Mouse (Mus musculus) retina, embryonic 14.5 days (tissue): Measurements from ENCODE around the gene Phf19.

ENCODE experiments used
- DNase-seq: peaks from one replicate; pipeline ENCODE4 v3.0.0-alpha.2; 2015; ENCODE audit warnings: low spot score

Phf19 gene

DNA sequence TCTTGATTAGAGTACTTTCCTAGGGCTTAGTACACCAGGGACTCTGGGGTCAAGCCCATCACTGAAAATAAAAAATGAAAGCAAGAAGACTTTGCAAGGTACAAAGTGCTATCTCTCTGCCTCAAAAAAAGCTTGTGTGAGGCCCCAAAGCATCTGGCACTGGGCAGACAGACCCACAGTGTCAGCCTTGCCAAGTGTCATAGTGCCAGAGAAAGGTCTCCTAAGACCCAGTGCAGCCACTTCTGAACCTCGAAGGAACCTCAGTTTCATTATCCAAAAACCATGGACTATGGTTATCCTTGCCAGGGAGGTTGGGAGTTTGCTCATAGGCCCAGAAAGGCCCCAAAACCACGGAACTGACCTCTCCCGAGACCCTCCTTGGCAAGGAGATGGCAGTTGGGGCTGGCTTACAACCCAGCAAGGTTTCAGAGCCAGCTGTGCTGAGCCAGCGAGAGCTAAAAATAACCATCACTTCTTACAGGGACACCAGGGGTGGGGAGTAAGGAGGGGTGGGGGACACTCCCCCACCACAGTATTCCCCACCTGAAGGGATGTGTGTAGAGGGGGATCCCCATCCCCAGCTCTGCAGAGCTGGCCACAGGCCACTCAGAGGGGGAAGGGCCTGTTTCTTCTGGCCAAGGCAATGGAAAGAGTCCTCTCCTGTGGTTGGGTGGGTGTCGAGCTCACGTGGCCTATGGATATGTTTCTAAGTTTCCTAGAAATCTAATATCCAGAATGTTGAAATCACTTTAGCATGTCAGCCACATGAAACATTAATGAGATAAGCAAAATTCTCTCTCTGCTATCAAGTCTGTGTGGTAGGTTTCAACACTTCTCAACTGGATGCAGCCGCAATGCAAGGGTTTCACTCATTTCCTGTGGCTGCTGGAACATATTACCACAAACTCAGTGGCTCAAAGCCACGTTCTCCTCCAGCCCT is 24.7 kb upstream of the Phf19 start:
- no peak for DNase-seq

DNA sequence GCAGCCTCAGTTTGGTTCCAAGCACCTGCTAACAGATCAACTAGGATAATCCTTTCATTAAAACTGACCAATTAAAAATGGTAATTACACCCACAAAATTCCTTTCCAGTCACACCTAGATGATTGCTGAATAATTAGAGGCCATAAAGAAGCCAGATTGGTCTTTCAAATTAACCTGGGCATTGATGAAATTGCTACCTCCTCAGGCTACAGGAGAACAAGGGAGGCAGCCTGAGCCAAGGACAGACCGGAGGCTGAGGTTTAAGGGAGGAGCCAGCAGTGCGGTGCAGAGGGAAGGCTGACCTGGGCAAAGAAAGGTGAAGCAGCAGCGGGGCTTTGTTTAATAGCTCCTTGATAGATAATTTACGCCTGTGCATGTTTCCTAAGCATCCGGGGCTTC is 23.6 kb upstream of the Phf19 start:
- no peak for DNase-seq

DNA sequence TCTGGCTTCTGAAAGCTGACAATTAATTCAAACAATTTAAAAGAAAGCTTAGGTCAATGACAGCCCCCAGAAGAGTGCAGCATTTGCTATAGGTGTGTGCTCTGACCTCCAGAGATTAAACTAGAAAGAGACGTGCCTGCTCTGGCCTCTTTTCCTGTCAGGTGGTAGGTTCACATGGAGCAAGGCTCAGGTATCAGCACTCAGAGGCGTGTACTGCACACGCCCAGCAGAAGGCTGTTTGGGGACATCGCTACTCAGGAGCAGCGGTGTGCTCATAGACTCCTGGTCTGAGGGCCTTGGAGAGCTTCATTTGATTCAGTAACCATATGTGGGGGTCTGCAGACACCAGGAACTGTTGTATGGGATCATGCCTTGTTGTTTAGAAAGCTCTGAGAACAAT is 13.5 kb upstream of the Phf19 start:
- no peak for DNase-seq

DNA sequence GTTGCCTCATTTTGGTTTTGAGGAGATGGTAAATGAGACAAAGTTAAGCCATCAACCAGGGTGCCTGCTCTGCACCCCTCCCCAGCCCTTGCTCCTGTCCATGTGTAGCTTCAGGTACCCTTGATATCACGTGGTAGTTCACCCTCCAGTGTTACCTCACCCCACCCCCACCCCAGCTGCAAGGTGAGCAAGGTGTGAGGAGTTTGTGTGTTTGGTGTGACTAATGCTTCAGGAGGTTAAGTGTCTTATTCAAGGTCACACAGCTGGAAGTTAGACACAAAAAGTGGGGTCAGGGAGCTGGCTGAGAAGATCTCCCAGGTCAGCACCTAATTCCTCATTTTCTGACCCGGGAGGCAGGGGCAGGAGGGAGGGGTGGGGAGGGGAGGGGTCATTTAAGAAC is 8.9 kb upstream of the Phf19 start:
- DNase-seq, result no peak

DNA sequence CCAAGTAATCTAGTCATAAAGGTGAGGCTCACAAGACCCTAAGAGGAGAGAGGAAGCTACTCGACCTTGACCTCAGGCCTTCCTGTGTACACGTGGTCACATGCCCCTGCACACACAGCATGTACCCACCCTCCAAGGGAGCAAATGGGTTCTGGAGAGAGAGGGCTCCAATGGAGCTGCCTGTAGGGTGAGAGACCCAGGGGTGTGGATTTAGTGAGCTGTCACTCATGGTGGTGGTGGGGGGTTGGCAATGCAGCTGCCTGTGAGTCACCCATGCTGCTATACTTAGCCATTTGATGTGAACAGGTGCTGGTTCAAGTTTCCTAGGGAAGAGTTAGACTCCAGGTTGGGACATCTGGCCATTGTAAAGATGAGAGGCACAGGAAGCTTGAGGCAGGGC is 6.3 kb upstream of the Phf19 start:
- DNase-seq, result no peak

DNA sequence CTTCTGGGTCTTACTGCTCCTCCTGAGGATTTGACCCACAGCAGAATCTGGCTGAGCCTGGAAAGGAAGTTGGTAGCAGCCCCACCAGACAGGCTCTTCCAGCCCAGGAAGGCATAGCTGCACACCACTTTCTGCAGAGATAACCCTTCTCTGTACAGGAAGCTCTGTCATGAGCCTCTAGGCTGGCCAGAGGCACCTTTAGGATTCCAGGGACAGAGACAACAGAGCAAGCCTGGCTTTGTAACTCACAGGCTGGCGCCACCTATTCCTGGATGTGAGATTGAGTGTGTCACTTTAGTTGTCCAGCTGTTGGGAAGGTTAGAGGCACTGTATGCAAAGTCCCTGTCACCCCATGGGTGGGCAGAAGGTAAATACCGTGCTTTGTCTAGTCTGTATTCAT is 1.3 kb upstream of the Phf19 start:
- no peak for DNase-seq

DNA sequence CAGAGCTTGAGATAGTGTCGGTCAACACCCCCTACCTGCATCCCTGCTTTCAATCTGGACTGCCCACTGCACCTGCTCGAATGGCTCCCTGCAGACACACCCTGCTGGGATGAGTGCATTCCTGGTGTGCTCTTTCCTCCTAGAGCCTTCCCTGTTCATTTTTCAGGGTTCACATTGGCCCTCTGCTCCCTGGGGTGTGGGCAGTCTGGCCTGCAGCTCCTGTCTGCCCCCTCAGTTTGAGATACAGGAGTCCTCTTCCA is 927 bp upstream of the Phf19 start:
- no peak for DNase-seq

DNA sequence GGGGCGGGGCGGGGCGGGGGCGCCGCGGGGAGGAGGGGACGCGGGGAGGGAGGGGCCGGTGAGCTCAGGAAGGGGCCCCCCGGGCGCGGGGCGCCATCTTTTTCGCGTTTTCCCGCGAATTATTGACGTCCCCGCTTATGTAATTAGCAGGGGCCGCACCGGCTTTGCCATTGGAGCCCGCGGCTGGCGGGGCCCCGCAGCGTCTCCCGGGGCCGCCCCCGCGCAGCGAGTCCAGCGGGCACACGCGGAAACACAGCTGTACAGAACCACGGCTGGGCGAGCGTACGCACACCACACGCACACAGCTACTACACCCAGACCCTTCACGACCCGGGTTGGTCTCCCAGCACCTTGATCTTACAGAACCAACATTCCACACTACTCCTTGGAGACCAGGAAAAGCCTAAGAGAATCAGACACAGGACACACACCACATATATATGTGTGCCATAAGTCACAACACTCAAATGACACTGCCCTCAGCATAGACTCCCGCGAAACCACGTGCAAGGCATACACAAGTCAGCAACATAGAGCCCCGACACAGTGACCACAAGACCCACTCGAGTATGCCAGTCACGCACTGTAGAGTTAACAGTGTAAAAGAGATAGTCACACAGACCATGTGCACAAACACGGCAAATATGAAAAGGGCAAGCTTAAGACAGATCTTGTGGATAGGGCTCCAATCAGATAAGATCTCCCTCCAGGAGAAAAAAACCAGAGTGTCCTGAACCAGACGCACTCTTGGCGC is 420 bp upstream of the Phf19 start:
- DNase-seq, result peak; percentile 60

DNA sequence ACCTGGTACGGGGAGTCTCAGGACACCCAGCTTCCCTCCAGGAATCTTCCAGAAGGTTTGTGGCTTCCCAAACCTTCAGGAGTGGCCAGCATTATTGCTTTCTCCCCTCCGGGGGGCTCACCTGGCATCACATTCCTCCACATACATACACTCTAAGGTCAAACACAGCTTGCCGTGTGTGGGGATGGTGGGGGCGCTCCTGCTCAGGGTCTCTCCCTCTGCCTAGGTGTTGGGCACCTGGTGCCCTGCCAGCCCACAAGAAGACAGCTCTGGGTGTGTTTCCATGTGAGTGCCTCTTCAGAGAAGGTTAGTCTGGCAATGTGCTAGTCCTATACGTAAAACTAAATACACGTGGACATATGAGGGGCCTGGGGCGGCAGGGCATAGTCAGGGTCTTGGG is 1.2 kb downstream of the Phf19 start:
- DNase-seq, result no peak

DNA sequence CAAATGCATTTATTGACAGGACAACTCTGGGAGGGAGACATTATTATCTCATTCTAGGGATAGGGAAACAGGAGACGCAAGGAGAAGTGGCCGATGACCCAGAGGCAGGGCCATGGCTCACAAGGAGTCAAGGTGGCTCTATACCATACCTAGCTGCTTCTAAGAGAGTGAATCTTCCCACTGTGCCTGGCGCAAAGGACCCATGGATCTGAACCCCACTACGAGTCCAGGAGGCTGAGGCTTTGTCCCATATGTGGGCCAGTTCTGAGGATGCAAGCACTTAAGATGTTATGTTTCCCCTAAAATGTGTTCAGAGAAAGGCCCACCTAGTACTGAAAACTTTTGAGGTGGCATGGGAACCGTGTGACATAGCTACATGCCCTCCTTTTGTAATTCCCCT is 2.0 kb downstream of the Phf19 start:
- no peak for DNase-seq

DNA sequence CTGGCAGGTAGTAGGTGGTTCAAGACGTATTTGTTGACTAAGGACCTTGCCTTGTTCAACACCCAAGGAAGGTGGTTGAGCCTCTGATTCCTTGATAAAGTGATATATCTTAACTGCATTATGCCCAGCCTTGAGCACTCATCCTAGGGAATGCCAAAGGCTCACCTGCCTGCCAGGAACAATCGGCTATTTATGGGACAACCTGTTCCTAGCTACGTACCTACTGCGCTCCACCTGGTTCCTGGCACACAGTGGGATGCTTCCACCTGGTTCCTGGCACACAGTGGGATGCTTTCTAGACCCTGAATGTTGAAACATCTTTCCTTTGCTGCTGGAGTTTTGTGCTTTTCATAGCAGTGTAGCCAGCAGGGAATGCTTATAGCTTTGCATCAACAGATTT is 4.1 kb downstream of the Phf19 start:
- DNase-seq, result no peak

DNA sequence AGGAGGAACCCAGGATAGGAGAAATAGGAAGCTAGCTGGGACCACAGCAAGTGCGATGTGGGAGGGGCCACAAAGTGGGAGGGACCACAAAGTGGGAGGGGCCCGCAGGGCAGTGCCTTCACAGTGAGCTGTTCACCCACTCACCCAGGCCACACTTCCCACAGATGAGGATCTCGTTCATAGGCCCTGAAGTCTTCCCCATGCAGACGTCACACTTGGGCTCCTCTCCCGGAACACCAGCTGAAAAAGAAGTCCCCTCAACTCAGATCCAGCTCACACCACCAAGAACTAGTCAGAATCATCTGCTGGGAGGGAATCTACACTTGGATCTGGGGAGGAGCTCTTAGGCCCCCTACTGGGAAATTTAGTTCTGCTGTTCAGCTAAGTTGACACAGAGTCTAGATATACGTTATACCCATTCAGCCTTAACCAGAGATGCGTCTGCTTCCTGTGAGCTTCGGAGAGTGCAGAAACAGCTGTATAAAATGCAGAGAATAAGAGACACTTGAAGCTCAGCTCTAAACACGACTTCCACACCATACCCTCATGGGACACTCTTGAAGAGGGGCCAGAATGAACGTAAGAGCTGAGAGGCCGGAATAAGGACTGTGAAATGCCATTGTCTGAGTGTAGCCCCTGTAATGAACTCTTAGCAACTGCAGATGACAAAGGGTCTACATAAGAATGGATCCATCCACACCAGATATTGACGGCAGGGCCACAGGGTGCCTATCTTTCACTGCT is 6.8 kb downstream of the Phf19 start:
- no peak for DNase-seq

DNA sequence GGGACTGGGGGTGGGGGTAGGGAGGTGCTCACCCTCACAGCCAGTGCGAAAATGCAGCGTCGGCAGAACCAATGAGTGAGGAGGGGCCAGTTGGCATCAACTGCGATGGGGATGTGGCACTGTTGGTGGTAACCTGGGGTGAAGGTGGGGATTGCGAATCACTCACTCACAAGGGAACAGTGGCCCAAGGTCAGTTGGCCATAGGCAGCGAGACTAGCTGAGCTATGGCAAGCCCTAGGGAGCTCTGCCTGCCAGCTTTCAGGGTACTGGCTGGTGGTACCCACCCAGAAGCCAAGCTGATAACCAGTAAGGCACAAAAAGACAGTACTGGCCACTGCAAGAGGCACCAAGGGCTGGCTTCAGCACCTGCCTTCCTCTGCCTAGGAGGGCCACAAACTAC is 7.4 kb downstream of the Phf19 start:
- DNase-seq, result no peak

DNA sequence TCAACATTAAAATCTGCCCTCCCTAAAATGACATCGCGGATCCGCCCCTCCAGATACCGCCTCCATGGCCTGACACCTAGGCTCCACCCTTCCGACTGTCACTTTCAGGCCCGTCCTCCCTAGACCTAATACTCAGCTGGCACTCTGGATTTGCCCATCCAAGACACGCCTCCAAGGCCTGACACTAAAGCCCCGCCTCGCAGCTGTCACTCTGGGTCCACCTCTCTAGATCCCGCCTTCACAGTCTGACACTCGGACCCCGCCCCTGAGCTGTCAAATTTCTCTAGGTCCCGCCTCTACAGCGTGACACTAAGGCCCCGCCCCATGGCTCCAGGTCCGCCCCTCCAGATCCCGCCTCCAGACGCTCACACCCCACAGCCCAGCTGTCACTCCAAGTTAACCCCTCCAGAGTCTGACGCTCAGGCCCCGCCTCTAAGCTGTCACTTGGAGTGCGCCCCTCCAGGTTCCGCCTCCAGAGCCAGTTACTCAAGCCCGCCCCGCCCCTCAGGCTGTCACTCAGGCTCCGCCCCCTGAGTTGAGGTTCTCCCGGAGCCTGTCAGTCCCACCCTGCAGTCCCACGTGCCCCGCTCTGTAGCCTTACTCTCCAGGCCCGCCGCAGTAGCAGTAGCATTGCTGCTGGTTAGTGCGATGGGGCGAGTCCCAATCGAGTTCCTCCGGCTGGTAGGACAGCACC is 8.8 kb downstream of the Phf19 start:
- DNase-seq, result peak; percentile 100

DNA sequence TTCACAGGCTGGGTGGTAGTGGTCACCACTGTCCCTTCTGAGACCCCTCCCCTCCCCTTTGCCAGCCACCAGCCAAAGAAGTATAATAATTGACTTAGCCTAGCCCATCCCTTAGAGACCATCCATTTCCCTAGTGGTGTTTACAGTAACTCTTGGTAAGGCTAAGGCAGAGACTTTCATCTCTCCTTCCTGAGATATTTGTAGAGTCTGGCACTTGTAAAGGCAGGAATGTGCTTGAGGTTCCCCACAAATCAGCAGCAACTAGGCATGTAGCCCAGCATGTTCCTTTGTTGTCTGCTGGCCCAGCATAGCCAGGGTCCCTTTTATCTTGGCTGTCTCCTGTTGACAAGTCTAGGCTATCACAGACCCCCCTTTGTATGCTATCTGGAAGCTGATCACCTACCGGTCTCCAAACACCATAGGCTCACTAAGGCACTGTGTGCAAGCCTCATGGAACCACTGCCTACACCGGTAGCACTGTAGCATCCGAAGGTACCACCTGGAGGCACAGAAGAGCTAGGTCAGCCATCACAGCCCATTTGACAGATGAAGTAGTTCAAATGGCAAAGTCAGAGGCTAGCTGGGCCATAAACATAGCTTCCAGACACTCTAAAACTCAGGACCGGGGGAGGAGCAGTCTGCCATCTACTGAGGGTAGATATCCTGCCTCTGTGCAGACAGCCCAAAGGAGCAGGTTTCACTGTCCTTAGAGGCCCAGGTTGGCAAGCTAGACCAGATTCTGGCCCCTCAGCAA is 10.0 kb downstream of the Phf19 start:
- DNase-seq, result no peak

DNA sequence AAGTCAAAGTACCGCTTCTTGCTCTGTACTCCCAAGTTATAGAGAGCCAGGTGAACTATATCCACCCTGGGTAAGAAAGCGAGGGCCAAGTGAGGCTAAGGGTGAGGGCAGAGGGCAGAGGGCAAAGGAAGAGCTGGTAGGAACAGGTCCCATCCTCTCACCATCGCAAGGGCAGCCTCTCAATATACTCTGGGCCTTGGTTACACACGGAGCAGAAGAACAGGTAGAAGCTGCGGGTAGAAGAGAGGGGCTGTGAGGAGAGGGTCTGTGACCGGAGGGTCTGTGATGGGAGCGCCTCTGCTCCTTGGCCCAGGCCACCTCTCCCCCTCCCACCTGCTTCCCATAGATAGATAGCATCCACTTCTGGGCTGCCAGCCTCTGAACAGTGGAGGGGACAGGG is 10.6 kb downstream of the Phf19 start:
- no peak for DNase-seq

DNA sequence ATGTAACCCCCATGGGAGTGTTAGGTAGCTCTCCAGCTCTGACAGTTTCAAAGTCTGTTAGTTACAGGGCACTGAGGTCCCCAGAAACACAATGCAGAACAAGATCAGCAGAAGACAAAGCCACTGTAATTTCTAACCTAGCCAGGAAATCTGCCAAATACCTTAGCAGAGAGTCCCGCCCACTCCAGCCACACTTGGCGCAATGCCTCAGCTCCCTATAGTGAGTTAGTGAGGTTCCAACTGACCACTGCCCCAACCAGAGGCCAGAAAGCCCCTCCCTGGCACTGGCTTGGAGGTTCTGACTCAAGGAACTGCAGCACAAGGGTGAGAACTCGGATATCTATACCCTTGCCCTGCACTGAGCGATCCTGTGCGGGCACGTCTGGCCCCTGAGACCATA is 11.1 kb downstream of the Phf19 start:
- DNase-seq, result no peak

DNA sequence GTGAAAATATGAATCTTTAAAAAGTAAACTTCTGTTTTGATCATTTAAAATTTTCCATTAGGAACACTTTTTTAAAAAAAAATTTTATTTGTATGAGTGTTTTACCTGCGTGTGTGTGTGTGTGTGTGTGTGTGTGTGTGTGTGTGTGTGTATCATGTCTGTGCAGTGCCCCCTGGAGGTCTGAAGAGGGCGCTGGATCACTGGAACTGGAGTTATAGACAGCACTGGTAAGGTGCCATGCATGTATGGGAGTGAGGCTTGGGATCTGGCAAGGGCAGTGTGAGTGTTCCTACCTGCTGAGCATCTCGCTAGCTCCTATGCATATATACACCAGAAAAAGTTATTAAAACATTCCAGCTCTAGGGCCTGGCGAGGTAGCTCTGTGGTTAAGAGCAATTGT is 12.1 kb downstream of the Phf19 start:
- no peak for DNase-seq

DNA sequence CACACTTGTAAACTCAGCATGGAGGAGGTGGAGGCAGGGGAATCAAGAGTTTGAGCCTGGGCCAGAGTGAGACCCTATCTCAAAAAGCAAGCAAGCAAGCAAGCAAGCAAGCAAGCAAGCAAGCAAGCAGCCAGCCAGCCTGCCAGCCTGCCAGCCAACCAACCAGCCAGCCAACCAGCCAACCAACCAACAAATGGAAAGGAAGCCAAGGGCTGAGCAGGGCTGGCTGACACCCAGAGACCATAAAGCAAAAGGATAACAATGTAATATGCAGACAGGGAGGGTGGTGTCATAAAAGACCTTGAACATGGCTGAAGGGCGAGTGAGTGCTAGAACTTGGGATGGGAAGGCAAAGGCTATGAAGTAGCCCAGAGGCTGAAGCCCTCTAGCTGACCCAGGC is 13.4 kb downstream of the Phf19 start:
- DNase-seq, result no peak

DNA sequence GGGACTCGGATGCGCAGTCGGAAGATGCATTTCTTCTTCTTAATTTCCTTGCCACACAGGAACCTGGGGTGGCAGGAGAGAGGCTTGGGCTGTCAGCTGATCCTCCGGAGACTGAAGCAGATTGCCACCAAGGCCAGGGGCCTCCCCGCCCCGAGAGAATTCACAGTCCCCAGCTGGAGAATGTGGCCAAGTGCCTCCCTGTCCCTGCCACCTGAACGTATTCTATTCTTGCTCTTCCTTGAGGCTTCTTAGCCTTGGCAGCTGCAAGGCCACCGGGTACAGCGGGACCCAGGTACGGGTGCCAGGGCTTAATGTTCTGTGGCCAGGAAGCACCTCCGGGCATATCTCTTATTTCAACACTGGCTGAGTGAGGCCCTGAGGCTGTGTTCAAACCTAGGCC is 14.1 kb downstream of the Phf19 start:
- DNase-seq, result no peak

DNA sequence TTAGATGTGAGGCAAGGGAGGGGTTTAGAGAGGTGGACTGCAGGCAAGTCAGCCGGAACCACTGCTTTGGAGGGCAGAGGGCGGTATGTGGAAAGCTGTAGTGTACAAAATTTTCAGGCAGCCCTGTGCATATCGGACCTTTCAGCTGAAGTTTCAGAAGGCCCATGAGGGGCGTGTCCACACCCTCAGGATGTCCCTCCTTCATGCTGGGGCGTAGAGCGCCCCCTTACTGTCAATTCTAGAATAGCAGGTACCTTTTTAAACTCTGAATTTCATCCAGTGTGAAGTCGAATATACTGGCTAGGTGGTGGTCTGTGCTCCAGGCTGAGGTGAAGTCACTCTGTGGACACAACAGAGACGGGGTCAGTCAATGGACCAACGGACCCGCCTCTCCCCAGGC is 16.0 kb downstream of the Phf19 start:
- peak; percentile 68 for DNase-seq
